Mouse (Mus musculus): Measurements from ENCODE around the gene Zpbp2. TPM values are rescaled to one million over a fixed set of nuclear protein-coding genes. Genes with fewer than 3 reads are reported as not detected.

Zpbp2 gene
- polyA plus RNA-seq, 1 experiment from 2014 or later, result not detected

DNA sequence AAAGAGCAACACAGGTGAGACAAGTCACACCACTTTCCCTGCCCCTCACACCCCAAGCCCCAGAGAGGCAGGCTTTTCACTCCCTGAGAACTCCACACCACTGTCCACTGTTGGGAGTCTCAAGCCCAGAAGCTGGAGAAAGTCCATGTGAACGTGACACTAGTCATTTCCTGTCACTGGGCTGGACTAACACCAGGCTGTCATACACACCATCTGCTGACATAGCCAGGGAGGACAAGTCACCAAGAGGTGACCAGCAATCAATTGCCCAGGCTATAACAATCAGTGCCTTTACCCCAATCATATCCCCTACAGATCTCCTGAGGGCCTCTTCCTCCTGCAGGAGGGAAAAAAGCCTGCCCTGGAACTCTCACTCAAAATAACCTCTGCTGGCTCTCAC is 33.2 kb downstream of the Zpbp2 start:
- no peak overlapping the region for H3K27ac ChIP-seq
- peaks cover 32% of the 10 kb centered on the region for H3K4me1 ChIP-seq
- ATAC-seq (ENCODE audit: insufficient number of reproducible peaks, insufficient read depth, low FRiP score, low TSS enrichment), result no peak
- H3K9ac ChIP-seq, result no peak overlapping the region
- no peaks in the 10 kb centered on the region for H3K9me3 ChIP-seq
- no peaks in the 10 kb centered on the region for H3K27me3 ChIP-seq
- H3K36me3 ChIP-seq, result peaks cover 31% of the 10 kb centered on the region
- WGBS, result 48% methylated on average over 1 of the region's 1 CpGs
- no peak overlapping the region for H3K4me3 ChIP-seq
- no peak overlapping the region for H3K4me2 ChIP-seq (replicated peaks)

DNA sequence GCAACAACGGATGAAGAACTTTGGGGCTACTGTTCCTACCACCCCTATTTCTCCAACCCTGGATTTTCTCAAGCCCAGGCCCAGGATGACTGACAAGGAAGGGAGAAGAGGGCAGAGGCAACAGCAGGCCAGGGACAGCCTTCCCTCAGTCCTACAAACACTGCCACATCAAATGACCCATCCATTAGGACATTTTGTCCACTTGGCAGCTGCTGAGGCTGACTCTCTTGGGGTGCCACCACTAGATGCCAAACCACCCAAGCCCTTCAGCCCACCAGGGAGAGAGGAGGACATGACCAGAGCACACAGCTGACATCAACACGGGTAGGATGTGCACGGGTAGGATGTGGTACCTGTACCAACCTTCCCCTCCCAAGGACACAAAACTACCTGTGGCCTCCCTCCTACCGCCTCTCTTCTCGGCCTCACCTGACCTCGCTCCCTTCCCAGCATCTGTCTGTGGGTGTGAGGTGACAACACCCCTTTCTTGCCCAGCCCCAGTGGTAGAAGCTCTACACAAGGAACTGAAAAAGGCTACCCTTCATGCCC is 33.8 kb downstream of the Zpbp2 start:
- H3K9me3 ChIP-seq, result no peaks in the 10 kb centered on the region
- no peak overlapping the region for H3K4me2 ChIP-seq (replicated peaks)
- H3K4me3 ChIP-seq, result no peak overlapping the region
- no peak for ATAC-seq (ENCODE audit: insufficient number of reproducible peaks, insufficient read depth, low FRiP score, low TSS enrichment)
- H3K27ac ChIP-seq, result no peak overlapping the region
- peaks cover 31% of the 10 kb centered on the region for H3K36me3 ChIP-seq
- H3K4me1 ChIP-seq, result peaks cover 32% of the 10 kb centered on the region
- H3K27me3 ChIP-seq, result no peaks in the 10 kb centered on the region
- WGBS, result 92% methylated on average over 6 of the region's 6 CpGs
- H3K9ac ChIP-seq, result no peak overlapping the region

- ATAC-seq (ENCODE audit: insufficient number of reproducible peaks, insufficient read depth, low FRiP score, low TSS enrichment), result 0 out of 2 replicates have a peak, but pooled peaks have one; percentile 14
- 1% methylated on average over 22 of the region's 22 CpGs for WGBS
Measured at GRCm38 (mm10) chr11:98586087-98586891, 35.4 kb downstream of the Zpbp2 start.

DNA sequence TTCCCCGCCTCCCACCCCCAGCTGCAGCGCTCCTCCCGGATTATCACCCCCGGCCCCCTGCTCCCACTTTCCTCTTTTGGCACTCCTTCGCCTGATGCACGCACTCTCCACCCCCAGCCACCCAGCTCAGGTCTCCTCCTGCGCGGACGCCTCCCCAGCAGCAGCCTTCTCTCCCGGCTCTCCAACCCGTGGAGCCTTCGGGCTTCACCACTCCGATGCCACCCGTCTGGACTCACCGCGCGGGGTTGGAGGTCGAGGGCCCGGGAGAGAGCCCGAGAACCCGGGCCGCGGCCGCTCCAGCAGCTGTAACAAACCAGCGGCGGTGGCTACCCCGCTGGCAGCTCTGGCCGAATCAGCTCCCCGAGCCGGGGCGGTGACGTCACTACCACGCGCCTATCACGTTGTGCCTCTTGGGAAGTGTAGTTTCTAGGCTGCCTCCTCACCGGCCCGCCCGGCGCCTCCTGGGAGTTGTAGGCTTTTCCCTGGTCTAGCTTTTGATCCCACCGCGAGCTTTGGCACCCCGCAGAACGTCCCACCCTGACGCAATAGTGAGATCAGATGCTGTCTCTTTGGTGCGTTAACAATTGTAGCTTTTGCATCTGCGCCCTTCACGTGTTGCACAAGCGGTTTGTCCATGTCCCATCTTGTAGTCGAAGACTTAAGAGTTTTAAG is 36.1 kb downstream of the Zpbp2 start, which contains the start of gene Ormdl3:
Ormdl3 (minus strand) TSS at position 477 of the 672 bp plus-strand sequence.
- H3K27me3 ChIP-seq, result no peaks in the 10 kb centered on the region
- peak within 1 kb of the TSS; percentile 69 for H3K27ac ChIP-seq
- H3K4me1 ChIP-seq, result peaks cover 32% of the 10 kb centered on the region
- no peaks in the 10 kb centered on the region for H3K9me3 ChIP-seq
- ATAC-seq (ENCODE audit: insufficient number of reproducible peaks, insufficient read depth, low FRiP score, low TSS enrichment), result peak; percentile 90
- peaks cover 17% of the 10 kb centered on the region for H3K36me3 ChIP-seq
- H3K4me3 ChIP-seq, result peak within 1 kb of the TSS; percentile 66
- peak within 1 kb of the TSS; percentile 89 for H3K4me2 ChIP-seq (replicated peaks)
- peak within 1 kb of the TSS; percentile 64 for H3K9ac ChIP-seq
- WGBS, result 1% methylated on average over 49 of the region's 49 CpGs

More at GRCm38 (mm10) chr11:98586087-98586891, 35.4 kb downstream of the Zpbp2 start:
- H3K36me3 ChIP-seq, result peaks cover 24% of the 10 kb centered on the region
- H3K9ac ChIP-seq, result peak overlapping the region; percentile 64
- peak overlapping the region; percentile 66 for H3K4me3 ChIP-seq
- H3K27ac ChIP-seq, result peak overlapping the region; percentile 69; the same call in 1 of the 2 replicates
- peaks cover 32% of the 10 kb centered on the region for H3K4me1 ChIP-seq
- no peaks in the 10 kb centered on the region for H3K27me3 ChIP-seq
- H3K4me2 ChIP-seq (replicated peaks), result peak overlapping the region; percentile 89
- H3K9me3 ChIP-seq, result no peaks in the 10 kb centered on the region

DNA sequence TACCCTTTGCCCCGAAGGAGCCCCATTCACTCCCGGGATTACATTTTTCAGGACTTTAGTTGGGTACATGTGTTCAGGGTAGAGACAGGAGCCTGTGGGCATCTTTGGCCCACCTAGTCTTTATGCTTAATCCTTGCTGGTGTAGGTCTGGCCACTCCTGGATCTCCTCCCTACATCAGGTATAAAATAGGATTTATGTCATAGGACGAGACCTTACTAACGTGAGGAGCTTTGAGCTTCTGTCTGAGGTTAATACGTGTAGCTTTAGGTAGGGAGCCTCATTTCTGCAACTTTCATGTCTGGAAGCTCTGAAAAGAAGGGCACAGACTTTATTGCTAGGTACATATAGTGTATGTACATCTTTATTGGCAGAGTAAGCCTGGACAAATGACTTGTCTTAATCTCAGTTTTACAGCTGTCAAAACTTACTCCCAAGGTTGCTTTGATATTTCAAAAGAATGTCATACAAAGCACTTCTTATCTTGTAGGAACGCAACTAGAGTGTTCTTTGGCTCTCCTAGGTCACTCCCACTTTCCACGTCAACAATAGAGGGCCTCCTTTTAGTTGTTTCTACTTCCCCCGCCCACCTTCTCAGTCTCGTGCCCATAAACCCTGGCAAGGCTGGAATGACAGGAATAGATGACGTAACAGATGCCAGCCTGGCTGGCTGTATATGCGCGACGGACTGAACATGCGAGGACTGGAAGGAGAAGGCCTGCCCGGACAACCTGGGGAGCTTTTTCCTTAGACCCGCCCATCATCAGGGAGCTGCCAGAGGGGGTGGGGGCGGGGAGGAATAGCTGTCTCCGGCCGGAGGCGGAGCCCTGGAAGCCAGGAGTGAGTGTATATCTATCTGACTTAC is 37.0 kb downstream of the Zpbp2 start:
- H3K36me3 ChIP-seq, result peaks cover 8% of the 10 kb centered on the region
- peak overlapping the region; percentile 41 for H3K9ac ChIP-seq
- H3K4me2 ChIP-seq (replicated peaks), result peak overlapping the region; percentile 89
- no peak for ATAC-seq (ENCODE audit: insufficient number of reproducible peaks, insufficient read depth, low FRiP score, low TSS enrichment)
- H3K4me3 ChIP-seq, result peak overlapping the region; percentile 66
- no peaks in the 10 kb centered on the region for H3K9me3 ChIP-seq
- H3K27ac ChIP-seq, result peak overlapping the region; percentile 68
- no peaks in the 10 kb centered on the region for H3K27me3 ChIP-seq
- peaks cover 32% of the 10 kb centered on the region for H3K4me1 ChIP-seq
- 7% methylated on average over 20 of the region's 20 CpGs for WGBS

DNA sequence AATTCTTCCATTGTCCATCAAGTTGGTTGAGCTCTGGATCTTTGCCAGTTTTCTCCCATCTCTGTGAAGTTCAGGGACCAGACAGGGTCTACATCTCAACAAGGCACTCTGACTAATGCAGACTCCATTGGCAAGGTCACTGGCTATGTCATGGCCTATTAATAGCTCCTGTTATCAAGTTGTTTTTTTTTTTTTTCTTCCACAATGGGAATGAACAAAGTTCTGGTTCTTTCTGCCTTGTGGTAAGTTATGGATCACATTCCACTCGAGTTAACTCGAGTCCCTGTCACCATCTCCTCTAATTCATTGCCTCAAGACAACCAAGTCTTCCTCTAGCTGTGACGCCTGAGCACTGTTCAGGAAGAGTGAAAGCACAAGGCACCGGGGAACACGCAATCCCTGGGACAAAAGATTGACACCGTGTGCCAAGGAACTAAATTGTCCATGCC is 38.0 kb downstream of the Zpbp2 start:
- Histone ChIP-seq H3K36me3 (no peaks in the 10 kb centered on the region), H3K9me3 (no peaks in the 10 kb centered on the region), H3K27ac (no peak overlapping the region), H3K4me3 (no peak overlapping the region), H3K4me1 (peaks cover 32% of the 10 kb centered on the region), H3K9ac (no peak overlapping the region), H3K27me3 (no peaks in the 10 kb centered on the region), H3K4me2 (replicated peaks) (no peak overlapping the region)
- ATAC-seq (ENCODE audit: insufficient number of reproducible peaks, insufficient read depth, low FRiP score, low TSS enrichment), result no peak
- 57% methylated on average over 6 of the region's 6 CpGs for WGBS

GRCm38 (mm10) chr11:98589306-98589705 is 38.4 kb downstream of the Zpbp2 start:
- Histone ChIP-seq H3K4me3 (no peak overlapping the region), H3K27ac (no peak overlapping the region), H3K9ac (no peak overlapping the region), H3K27me3 (no peaks in the 10 kb centered on the region), H3K9me3 (no peaks in the 10 kb centered on the region), H3K36me3 (no peaks in the 10 kb centered on the region), H3K4me1 (peaks cover 32% of the 10 kb centered on the region), H3K4me2 (replicated peaks) (no peak overlapping the region)
- WGBS, result 80% methylated on average over 8 of the region's 8 CpGs
- no peak for ATAC-seq (ENCODE audit: insufficient number of reproducible peaks, insufficient read depth, low FRiP score, low TSS enrichment)

DNA sequence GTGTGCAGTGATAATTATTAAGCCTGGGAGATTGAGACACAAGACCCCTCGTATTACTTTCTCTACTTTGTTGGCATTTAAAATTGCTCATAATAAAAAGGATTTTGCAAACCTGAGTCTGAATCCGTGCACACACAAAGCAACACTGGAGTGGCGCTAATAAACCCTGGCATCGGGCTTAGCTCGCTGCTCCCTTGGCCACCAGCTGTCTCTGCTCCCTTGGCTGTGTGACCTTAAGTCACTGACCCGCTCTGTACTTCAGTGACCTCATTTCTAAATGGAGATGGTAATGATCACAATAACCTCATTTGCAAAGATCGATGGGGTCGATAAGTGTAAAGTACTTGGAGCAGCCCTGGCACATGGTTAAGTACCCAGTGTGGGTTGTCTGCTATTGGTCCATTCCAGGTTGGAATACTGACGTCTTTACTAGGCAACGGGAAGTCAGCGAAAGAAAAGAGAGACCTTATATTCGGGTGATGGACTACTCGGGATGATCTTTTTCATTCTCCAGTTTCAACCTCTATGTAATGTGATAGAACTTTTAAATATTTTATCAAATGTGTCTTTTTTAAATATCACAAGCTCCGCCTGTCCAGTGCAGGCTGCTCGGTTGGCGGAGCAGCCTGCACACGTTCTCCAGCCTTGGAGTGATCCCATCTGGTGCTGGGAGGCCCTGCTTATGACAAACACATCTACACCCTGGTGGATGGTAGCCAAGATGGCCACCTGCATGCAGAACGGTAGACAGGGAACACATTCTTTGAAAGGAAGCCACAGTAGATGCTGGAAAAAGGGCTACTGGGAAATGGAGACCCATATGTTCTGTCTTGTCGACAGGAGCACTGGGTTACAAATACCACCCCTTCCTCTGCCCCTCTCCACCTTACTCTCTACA is 39.9 kb downstream of the Zpbp2 start:
- Histone ChIP-seq H3K4me1 (peaks cover 22% of the 10 kb centered on the region), H3K27me3 (no peaks in the 10 kb centered on the region), H3K9ac (no peak overlapping the region), H3K4me2 (replicated peaks) (no peak overlapping the region), H3K36me3 (no peaks in the 10 kb centered on the region), H3K27ac (no peak overlapping the region), H3K4me3 (no peak overlapping the region), H3K9me3 (no peaks in the 10 kb centered on the region)
- 74% methylated on average over 19 of the region's 19 CpGs for WGBS
- no peak for ATAC-seq (ENCODE audit: insufficient number of reproducible peaks, insufficient read depth, low FRiP score, low TSS enrichment)

DNA sequence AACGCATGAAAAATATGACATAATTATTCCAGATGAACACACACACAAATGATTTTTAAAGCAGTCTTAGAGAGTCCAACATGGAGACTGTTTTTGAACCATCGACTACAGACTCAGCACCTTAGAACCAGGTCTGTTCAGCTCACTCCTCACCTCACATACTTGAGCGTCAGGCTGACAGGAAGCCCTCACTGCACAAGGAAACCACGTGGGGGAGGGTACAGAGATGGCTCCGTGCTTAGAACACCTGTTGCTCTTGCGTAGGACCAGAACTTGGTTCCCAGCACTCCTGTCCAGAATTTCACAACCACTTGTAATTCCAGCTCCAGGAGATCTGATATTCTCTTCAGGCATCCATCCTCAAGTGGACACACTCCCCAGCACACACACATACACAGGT is 44.1 kb downstream of the Zpbp2 start:
- H3K4me3 ChIP-seq, result no peak overlapping the region
- no peak overlapping the region for H3K9ac ChIP-seq
- no peak overlapping the region for H3K27ac ChIP-seq
- H3K4me1 ChIP-seq, result no peaks in the 10 kb centered on the region
- H3K4me2 ChIP-seq (replicated peaks), result no peak overlapping the region
- H3K9me3 ChIP-seq, result no peaks in the 10 kb centered on the region
- ATAC-seq (ENCODE audit: insufficient number of reproducible peaks, insufficient read depth, low FRiP score, low TSS enrichment), result no peak
- H3K27me3 ChIP-seq, result peaks cover 18% of the 10 kb centered on the region
- WGBS, result 75% methylated on average over 6 of the region's 6 CpGs
- H3K36me3 ChIP-seq, result no peaks in the 10 kb centered on the region

DNA sequence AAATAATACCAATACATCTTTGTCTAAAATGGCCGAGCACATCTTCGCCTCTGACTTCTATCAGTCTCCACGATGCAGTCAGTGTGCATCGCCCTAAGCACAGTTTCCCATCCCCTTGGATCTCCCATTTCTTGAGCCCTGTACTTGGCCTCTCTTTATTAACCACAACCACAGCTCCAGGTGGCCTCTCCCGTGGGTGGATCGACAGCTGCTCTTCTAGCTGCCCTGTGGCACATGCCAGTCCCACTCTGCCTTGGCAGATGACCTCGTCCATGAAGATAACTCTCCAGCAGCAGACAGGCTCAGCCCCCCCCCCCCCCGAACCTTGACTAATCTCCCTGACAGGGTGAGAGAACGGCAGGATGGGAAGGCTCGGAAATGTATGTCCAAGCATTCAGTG is 44.6 kb downstream of the Zpbp2 start:
- no peak overlapping the region for H3K4me2 ChIP-seq (replicated peaks)
- H3K4me1 ChIP-seq, result no peaks in the 10 kb centered on the region
- no peak overlapping the region for H3K27ac ChIP-seq
- no peak for ATAC-seq (ENCODE audit: insufficient number of reproducible peaks, insufficient read depth, low FRiP score, low TSS enrichment)
- 74% methylated on average over 10 of the region's 10 CpGs for WGBS
- peaks cover 23% of the 10 kb centered on the region for H3K27me3 ChIP-seq
- H3K9me3 ChIP-seq, result no peaks in the 10 kb centered on the region
- no peak overlapping the region for H3K4me3 ChIP-seq
- no peak overlapping the region for H3K9ac ChIP-seq
- H3K36me3 ChIP-seq, result no peaks in the 10 kb centered on the region
